Mouse (Mus musculus) stomach, postnatal 0 days (tissue): ENCODE results near the gene Zdhhc16. TPM values are rescaled to one million over a fixed set of nuclear protein-coding genes. Genes with fewer than 3 reads are reported as not detected.

Experiments
- ATAC-seq: fragments of 200-750 bp; cut with Nextera tagmentation; 2 replicates; pipeline ENCODE4 v1.8.0; 2017; ENCODE audit not compliant: low FRiP score, low TSS enrichment
- DNase-seq: peaks from one replicate; pipeline ENCODE4 v3.0.0-alpha.2; 2016; ENCODE audit warnings: low spot score
- H3K27ac ChIP-seq: fragments of 300-500 bp; sonication (generic); replicated peaks from 2 replicates; pipeline ENCODE4 v1.5.1; 2014; ENCODE audit warnings: mild to moderate bottlenecking, control low read depth
- H3K27me3 ChIP-seq: fragments of 300-500 bp; sonication (generic); 2 replicates; pipeline ENCODE4 v1.6.1; 2014; ENCODE audit warnings: low read length; ENCODE audit not compliant: control insufficient read depth, insufficient read depth
- H3K36me3 ChIP-seq: fragments of 300-500 bp; sonication (generic); 2 replicates; pipeline ENCODE4 v1.6.1; 2014; ENCODE audit warnings: low read length, mixed read lengths; ENCODE audit not compliant: control insufficient read depth, insufficient read depth
- H3K4me1 ChIP-seq: fragments of 300-500 bp; sonication (generic); replicated peaks from 2 replicates; pipeline ENCODE4 v1.6.1; 2014; ENCODE audit warnings: antibody characterized with exemption; ENCODE audit not compliant: control insufficient read depth, insufficient read depth
- H3K4me2 ChIP-seq: fragments of 300-500 bp; sonication (generic); replicated peaks from 2 replicates; pipeline ENCODE4 v1.6.1; 2014; ENCODE audit warnings: low read depth, mild to moderate bottlenecking, control low read depth, moderate library complexity
- H3K4me3 ChIP-seq: fragments of 300-500 bp; sonication (generic); 2 replicates; pipeline ENCODE4 v1.5.1; 2014; ENCODE audit warnings: low read depth, low read length, control low read depth
- H3K9ac ChIP-seq: fragments of 300-500 bp; sonication (generic); 2 replicates; pipeline ENCODE4 v1.6.1; 2014; ENCODE audit warnings: mild to moderate bottlenecking, low read length, control low read depth, mixed read lengths
- H3K9me3 ChIP-seq: fragments of 300-500 bp; sonication (generic); 2 replicates; pipeline ENCODE4 v1.6.1; 2016; ENCODE audit warnings: low read length; ENCODE audit not compliant: control insufficient read depth
- CTCF ChIP-seq: IDR thresholded peaks from 2 replicates; pipeline ENCODE4 v1.5.1; 2016; ENCODE audit warnings: antibody characterized with exemption, low read depth, mild to moderate bottlenecking, moderate library complexity
- EP300 ChIP-seq: optimal IDR thresholded peaks from 2 replicates; pipeline ENCODE3; 2016; ENCODE audit warnings: antibody characterized with exemption
- WGBS: fragments of 180-500 bp; shearing (Covaris S2); extraction: QIAGEN DNeasy Blood & Tissue Kit; methylation state at CpG from one replicate; pipeline ENCODE4 v1.1.7; 2014; 5-methylcytosine and 5-hydroxymethylcytosine counted together
- polyA plus RNA-seq: library from polyadenylated mRNA; unstranded; fragments of >200 nt; fragmentation: Nextera tagmentation; extraction: Ambion mirVana; gene quantifications from 2 replicates; pipeline ENCODE4 v1.2.1, GENCODE M21; 2015

Gene Zdhhc16
- polyA plus RNA-seq, 1 experiment from 2014 or later = 37.4 TPM

DNA sequence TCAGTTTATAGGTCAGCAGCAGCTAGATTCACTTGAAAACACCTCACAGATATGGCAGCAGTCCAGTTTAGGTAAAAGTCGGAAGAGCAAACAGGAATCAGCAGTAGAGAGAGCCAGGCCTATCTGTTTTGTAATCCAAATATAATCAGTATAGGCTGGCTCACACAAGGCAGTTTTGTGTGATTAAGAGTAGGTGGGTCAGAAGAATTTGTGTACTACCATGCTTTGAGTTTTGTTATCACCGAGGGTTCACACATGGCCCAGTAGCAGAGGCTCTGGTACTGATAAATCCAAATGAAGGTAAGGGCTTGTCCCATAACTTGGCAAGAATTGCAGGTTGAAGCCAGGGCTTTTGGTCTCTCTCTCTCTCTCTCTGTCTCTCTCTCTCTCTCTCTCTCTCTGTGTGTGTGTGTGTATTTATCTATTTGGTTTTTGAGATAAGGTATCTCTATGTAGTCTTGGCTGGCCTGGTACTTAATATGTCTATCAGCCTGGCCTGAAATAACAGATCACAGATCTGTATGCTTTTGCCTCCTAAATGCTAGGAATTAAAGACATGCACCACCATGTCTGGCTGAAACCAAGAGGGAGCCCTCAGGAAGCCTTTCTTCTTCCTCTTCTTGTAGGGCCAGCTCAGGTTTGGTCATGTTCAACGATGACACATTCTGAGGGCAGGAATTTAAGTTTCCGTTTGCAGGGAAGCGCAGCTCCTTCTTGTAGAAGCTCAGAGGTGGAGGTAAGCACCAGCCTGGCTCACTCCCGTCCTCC lies 26.8 kb upstream of the Zdhhc16 start:
- no peak for TF ChIP-seq EP300
- TF ChIP-seq CTCF = no peak; the same call in 1 of the 2 replicates
- H3K9ac ChIP-seq = no peak overlapping the region
- H3K27ac ChIP-seq = peak overlapping the region; percentile 79
- no peaks in the 10 kb centered on the region for H3K27me3 ChIP-seq
- H3K9me3 ChIP-seq = no peaks in the 10 kb centered on the region
- H3K36me3 ChIP-seq = no peaks in the 10 kb centered on the region
- 0 out of 2 replicates have a peak, but pooled peaks have one; percentile 16 for ATAC-seq
- H3K4me3 ChIP-seq = no peak overlapping the region
- 39% methylated on average over 6 of the region's 6 CpGs for WGBS
- H3K4me1 ChIP-seq = 0 out of 2 replicates have a peak, but pooled peaks cover 3% of the 10 kb centered on the region
- H3K4me2 ChIP-seq = 0 out of 2 replicates have a peak overlapping the region, but pooled peaks have one; percentile 14
- DNase-seq = peak; percentile 39

DNA sequence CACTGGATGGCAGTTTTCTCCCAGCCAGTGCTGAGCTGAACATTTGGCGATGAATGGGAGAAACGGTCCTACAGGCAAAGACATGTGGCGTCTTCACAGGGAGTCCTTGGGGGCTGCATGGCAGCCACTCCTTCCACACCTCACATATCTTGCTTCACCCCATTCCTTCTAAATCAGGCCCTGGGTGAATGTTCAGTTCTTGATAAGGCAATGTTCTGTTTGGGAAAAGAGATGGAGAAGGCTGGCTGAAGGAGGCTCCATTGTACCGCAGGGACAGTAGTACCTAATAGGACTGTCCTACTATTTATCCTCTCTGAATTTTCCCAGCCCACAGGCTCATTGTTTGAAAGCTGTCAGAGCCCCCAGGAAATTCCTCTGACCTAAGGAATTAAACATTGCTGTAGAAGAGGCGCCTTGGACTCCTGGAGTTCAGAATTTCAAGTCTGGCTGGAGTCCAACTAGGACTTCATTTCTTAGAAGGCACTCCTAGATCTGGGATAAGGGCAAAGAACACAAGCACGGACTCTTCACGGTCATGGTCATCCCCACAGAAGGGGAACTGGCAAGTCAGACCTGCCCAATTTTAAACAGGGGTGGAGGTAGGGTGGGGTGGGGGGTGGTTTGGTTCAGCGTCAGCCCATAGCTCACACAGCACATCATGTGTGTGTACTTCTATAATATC lies 26.1 kb upstream of the Zdhhc16 start:
- H3K36me3 ChIP-seq = no peaks in the 10 kb centered on the region
- H3K9me3 ChIP-seq = no peaks in the 10 kb centered on the region
- H3K4me1 ChIP-seq = 0 out of 2 replicates have a peak, but pooled peaks cover 3% of the 10 kb centered on the region
- 21% methylated on average over 8 of the region's 8 CpGs for WGBS
- H3K9ac ChIP-seq = no peak overlapping the region
- H3K4me3 ChIP-seq = no peak overlapping the region
- peak; percentile 49 for DNase-seq
- no peaks in the 10 kb centered on the region for H3K27me3 ChIP-seq
- TF ChIP-seq CTCF (no peak), EP300 (no peak)
- peak overlapping the region; percentile 79 for H3K27ac ChIP-seq
- peak overlapping the region; percentile 14; the same call in 1 of the 2 replicates for H3K4me2 ChIP-seq
- ATAC-seq = peak; percentile 2; the same call in 1 of the 2 replicates

DNA sequence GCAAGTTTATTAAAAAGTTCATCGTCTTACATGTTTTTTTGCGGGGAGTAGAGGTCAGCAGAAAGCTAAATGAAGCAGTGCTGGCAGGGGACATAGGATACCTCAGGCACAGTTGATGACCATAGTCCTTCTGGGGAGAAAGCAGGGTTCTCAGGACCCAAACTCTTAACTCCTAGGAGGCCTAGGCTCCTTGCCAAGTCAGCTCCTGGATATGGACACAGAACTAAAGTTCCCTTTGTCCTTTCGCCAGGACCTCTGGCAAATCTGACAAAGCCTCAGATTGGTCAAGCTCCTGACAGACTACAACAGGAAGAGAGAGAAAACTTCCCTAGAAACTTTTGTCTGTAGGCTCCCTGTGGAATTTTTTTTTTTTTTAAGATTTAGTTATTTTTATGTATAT lies 24.5 kb upstream of the Zdhhc16 start:
- no peaks in the 10 kb centered on the region for H3K27me3 ChIP-seq
- TF ChIP-seq CTCF (no peak), EP300 (no peak)
- H3K9ac ChIP-seq = no peak overlapping the region
- H3K27ac ChIP-seq = no peak overlapping the region
- no peaks in the 10 kb centered on the region for H3K9me3 ChIP-seq
- no peak overlapping the region for H3K4me3 ChIP-seq
- 65% methylated on average over 3 of the region's 3 CpGs for WGBS
- ATAC-seq (no peak), DNase-seq (no peak)
- H3K4me2 ChIP-seq = no peak overlapping the region
- no peaks in the 10 kb centered on the region for H3K36me3 ChIP-seq
- peaks cover 7% of the 10 kb centered on the region; the same call in 1 of the 2 replicates for H3K4me1 ChIP-seq

DNA sequence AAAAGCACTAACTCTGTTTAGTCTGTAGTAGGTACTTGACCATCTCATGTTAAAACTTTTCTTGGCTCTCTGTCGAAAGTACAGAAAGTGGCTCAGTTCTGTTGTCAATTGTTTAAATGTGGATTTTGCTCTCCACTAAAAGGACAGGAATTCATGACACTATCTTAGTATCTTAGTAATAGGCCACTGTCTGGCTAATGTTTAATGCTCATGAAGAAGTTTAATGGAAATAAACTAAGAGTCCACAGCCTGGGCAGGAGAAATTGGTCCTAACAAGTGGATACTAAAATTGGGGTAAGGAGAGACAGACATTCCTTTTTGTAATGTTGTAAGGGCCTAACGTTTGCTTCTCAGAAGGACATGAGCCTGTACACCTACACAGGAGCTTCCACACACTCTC lies 22.9 kb upstream of the Zdhhc16 start:
- Histone ChIP-seq H3K4me1 (peaks cover 9% of the 10 kb centered on the region; the same call in 1 of the 2 replicates), H3K4me2 (no peak overlapping the region), H3K4me3 (no peak overlapping the region), H3K9me3 (no peaks in the 10 kb centered on the region), H3K27ac (no peak overlapping the region), H3K27me3 (no peaks in the 10 kb centered on the region), H3K36me3 (no peaks in the 10 kb centered on the region), H3K9ac (no peak overlapping the region)
- no peak for DNase-seq
- TF ChIP-seq EP300 = no peak
- no peak for TF ChIP-seq CTCF
- ATAC-seq = no peak
- 67% methylated on average over 2 of the region's 2 CpGs for WGBS

DNA sequence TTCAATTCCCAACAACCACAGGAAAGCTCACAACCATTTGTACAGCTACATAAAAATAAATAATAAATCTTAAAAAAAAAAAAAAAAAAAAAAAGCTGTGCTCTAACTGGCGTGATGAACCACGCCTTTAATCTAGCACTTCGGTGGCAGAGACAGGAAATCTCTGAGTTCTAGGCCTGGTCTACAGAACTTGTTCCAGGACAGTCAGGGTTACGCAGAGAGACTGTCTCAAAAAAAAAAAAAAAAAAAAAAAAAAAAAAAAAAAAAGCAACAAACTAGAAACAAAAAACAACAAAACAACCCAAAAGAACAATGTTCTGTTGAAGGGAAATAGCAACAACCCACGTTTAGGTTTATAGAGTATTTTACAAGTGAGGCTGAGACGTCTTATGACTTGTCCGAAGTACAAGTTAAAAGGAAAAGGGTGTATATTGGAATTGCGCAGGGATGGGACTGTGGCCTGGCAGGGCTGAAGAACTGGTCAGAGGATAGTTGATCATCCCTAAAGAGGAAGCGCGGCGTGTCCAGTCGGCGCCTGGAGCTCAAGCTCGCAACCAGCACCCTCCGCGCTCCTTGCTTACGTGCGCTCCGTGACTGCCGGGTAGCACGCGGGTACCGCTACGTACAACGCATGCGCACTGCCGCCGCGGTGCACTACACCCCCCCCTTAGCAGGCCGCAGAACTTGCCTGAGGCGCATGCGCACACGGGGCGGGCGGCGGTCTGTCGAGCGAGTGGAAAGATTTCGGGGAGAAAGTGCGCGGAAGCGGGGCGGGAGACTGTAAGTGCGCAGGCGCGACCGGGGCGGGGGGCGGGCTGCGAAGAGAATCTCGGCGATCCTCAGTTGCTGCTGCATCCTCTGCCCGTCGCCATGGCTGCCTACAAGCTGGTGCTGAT lies 21.9 kb upstream of the Zdhhc16 start, which contains the start of gene Pgam1:
Gene Pgam1 (plus strand): TSS at position 746 of the 896 bp plus-strand sequence.
- peak within 1 kb of the TSS; percentile 83 for H3K27ac ChIP-seq
- peak; percentile 95 for ATAC-seq
- peak within 1 kb of the TSS; percentile 80 for H3K9ac ChIP-seq
- peak; percentile 98 for DNase-seq
- H3K27me3 ChIP-seq = no peaks in the 10 kb centered on the region
- TF ChIP-seq EP300 = no peak
- 4% methylated on average over 44 of the region's 54 CpGs for WGBS
- peaks cover 3% of the 10 kb centered on the region; the same call in 1 of the 2 replicates for H3K36me3 ChIP-seq
- H3K9me3 ChIP-seq = no peaks in the 10 kb centered on the region
- peaks cover 9% of the 10 kb centered on the region; the same call in 1 of the 2 replicates for H3K4me1 ChIP-seq
- peak within 1 kb of the TSS; percentile 76 for H3K4me3 ChIP-seq
- peak within 1 kb of the TSS; percentile 83 for H3K4me2 ChIP-seq
